Mouse (Mus musculus): ENCODE results near the gene Ppfibp1.

DNA sequence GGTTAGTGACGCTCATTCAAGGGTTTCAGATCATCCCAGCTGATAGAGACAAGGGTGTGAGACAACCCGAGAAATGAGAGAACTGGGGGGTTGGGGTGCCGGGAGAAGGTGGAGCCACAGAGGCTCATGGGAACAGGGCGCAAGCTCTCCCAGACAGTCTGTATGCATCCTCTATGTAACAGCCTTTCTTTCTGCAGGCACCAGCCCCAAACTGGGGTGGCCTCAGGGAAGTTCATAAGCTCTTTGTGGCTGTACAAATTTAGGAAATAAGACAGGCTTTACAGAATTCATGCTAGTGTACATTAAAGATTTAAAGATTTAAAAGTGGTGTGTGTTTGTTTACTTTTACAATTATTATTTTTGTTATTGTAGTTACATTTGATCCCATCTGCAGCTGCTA, 8.0 kb upstream of the Ppfibp1 start:
- TF ChIP-seq CTCF (IDR thresholded peaks at IDR 0.05; ENCODE audit: control insufficient read depth, insufficient read depth, low read length) (no peak), POLR2A (IDR thresholded peaks at IDR 0.05; ENCODE audit: borderline replicate concordance, control insufficient read depth, low read depth, low read length) (no peak)
